Mouse (Mus musculus) stomach, postnatal 0 days (tissue): ENCODE results near the gene Zfp775. TPM values are rescaled to one million over a fixed set of nuclear protein-coding genes. Genes with fewer than 3 reads are reported as not detected.
A peak's percentile ranks its signal among the peaks of the same experiment; 100 is the strongest.

Source experiments
- ATAC-seq: fragments of 200-750 bp; cut with Nextera tagmentation; 2 replicates; pipeline ENCODE4 v1.8.0; 2017; ENCODE audit not compliant: low FRiP score, low TSS enrichment
- DNase-seq: peaks from one replicate; pipeline ENCODE4 v3.0.0-alpha.2; 2016; ENCODE audit warnings: low spot score
- H3K27ac ChIP-seq: fragments of 300-500 bp; sonication (generic); replicated peaks from 2 replicates; pipeline ENCODE4 v1.5.1; 2014; ENCODE audit warnings: mild to moderate bottlenecking, control low read depth
- H3K27me3 ChIP-seq: fragments of 300-500 bp; sonication (generic); 2 replicates; pipeline ENCODE4 v1.6.1; 2014; ENCODE audit warnings: low read length; ENCODE audit not compliant: control insufficient read depth, insufficient read depth
- H3K36me3 ChIP-seq: fragments of 300-500 bp; sonication (generic); 2 replicates; pipeline ENCODE4 v1.6.1; 2014; ENCODE audit warnings: low read length, mixed read lengths; ENCODE audit not compliant: control insufficient read depth, insufficient read depth
- H3K4me1 ChIP-seq: fragments of 300-500 bp; sonication (generic); replicated peaks from 2 replicates; pipeline ENCODE4 v1.6.1; 2014; ENCODE audit warnings: antibody characterized with exemption; ENCODE audit not compliant: control insufficient read depth, insufficient read depth
- H3K4me2 ChIP-seq: fragments of 300-500 bp; sonication (generic); replicated peaks from 2 replicates; pipeline ENCODE4 v1.6.1; 2014; ENCODE audit warnings: low read depth, mild to moderate bottlenecking, control low read depth, moderate library complexity
- H3K4me3 ChIP-seq: fragments of 300-500 bp; sonication (generic); 2 replicates; pipeline ENCODE4 v1.5.1; 2014; ENCODE audit warnings: low read depth, low read length, control low read depth
- H3K9ac ChIP-seq: fragments of 300-500 bp; sonication (generic); 2 replicates; pipeline ENCODE4 v1.6.1; 2014; ENCODE audit warnings: mild to moderate bottlenecking, low read length, control low read depth, mixed read lengths
- H3K9me3 ChIP-seq: fragments of 300-500 bp; sonication (generic); 2 replicates; pipeline ENCODE4 v1.6.1; 2016; ENCODE audit warnings: low read length; ENCODE audit not compliant: control insufficient read depth
- CTCF ChIP-seq: IDR thresholded peaks from 2 replicates; pipeline ENCODE4 v1.5.1; 2016; ENCODE audit warnings: antibody characterized with exemption, low read depth, mild to moderate bottlenecking, moderate library complexity
- EP300 ChIP-seq: optimal IDR thresholded peaks from 2 replicates; pipeline ENCODE3; 2016; ENCODE audit warnings: antibody characterized with exemption
- WGBS: fragments of 180-500 bp; shearing (Covaris S2); extraction: QIAGEN DNeasy Blood & Tissue Kit; methylation state at CpG from one replicate; pipeline ENCODE4 v1.1.7; 2014; 5-methylcytosine and 5-hydroxymethylcytosine counted together
- polyA plus RNA-seq: library from polyadenylated mRNA; unstranded; fragments of >200 nt; fragmentation: Nextera tagmentation; extraction: Ambion mirVana; gene quantifications from 2 replicates; pipeline ENCODE4 v1.2.1, GENCODE M21; 2015

Gene Zfp775
- polyA plus RNA-seq, 1 experiment from 2014 or later, result 2.2 TPM

DNA sequence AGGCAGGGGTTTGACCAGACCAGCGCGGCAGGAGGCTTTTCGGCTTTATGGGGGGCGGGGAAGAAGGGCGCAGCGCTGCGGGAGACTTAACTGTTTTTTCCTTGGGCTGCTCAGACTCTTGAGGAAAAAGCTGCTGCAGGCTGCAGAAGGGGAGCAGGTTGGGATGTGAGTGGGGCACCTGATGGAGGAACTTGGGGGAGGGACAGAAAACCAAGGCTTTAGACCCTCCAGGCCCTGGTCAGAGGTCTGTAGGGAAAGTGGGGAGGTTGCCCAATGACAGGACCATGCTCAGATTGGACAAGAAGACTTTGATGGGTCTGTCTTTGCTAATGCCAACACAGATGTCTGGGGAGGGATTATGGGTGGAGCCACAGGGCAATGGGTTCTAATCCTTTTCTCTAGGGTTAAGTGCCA, 25.7 kb downstream of the Zfp775 start:
- Histone ChIP-seq H3K9ac (peak overlapping the region; percentile 53), H3K36me3 (no peaks in the 10 kb centered on the region), H3K4me3 (peak overlapping the region; percentile 47), H3K27me3 (no peaks in the 10 kb centered on the region), H3K4me1 (peaks cover 8% of the 10 kb centered on the region; the same call in 1 of the 2 replicates), H3K27ac (no peak overlapping the region), H3K4me2 (peak overlapping the region; percentile 80), H3K9me3 (no peaks in the 10 kb centered on the region)
- 2% methylated on average over 7 of the region's 7 CpGs for WGBS
- TF ChIP-seq CTCF (no peak), EP300 (no peak)
- ATAC-seq, result no peak
- no peak for DNase-seq

- Histone ChIP-seq H3K36me3 (no peaks in the 10 kb centered on the region), H3K9ac (no peak overlapping the region), H3K4me1 (peaks cover 8% of the 10 kb centered on the region; the same call in 1 of the 2 replicates), H3K27me3 (no peaks in the 10 kb centered on the region), H3K9me3 (no peaks in the 10 kb centered on the region), H3K27ac (no peak overlapping the region), H3K4me2 (no peak overlapping the region), H3K4me3 (no peak overlapping the region)
- ATAC-seq (no peak), DNase-seq (no peak)
- WGBS, result 72% methylated on average over 3 of the region's 3 CpGs
- TF ChIP-seq EP300, result no peak
- TF ChIP-seq CTCF, result no peak
These were observed 26.5 kb downstream of the Zfp775 start for GRCm38 (mm10) chr6:48628377-48628776.

DNA sequence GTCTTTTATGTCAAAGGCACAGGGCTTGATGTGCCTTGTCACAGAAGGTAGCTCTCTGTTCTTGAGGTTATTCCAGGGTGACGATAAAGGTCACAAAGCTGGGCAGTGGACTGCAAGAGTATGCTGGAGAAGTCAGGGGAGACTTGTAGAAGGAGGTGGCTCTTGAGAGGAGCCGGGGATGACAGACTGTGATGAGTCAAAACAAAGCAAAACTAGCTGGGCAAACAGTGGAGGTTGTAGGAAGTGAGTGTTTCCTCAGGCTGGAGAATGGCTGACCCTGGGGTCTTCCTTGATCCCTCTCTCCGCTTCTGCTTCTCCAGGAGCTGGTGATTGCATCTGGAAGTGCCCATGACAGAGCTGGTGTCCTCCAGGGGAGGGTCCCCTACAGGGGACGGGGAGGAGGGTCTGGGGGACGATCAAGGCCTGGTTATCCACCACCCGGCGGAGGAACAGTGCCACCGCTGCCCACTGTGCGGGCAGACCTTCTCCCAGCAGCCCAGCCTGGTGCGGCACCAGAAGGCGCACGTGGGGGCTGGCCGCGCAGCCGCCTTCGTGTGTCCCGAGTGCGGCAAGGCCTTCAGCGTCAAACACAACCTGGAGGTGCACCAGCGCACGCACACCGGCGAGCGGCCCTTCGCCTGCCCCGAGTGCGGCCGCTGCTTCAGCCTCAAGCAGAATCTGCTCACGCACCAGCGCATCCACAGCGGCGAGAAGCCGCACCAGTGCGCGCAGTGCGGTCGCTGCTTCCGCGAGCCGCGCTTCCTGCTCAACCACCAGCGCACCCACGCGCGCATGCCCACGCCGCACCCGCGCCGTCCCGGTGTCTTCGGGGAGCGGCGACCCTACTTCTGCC, 27.2 kb downstream of the Zfp775 start:
- no peaks in the 10 kb centered on the region for H3K27me3 ChIP-seq
- no peak overlapping the region for H3K27ac ChIP-seq
- TF ChIP-seq EP300 (no peak), CTCF (no peak)
- ATAC-seq, result peak; percentile 19; the same call in 1 of the 2 replicates
- peaks cover 8% of the 10 kb centered on the region; the same call in 1 of the 2 replicates for H3K4me1 ChIP-seq
- peak overlapping the region; percentile 68 for H3K4me2 ChIP-seq
- no peak for DNase-seq
- H3K9me3 ChIP-seq, result no peaks in the 10 kb centered on the region
- 8% methylated on average over 54 of the region's 54 CpGs for WGBS
- peak overlapping the region; percentile 36 for H3K4me3 ChIP-seq
- H3K36me3 ChIP-seq, result no peaks in the 10 kb centered on the region
- peak overlapping the region; percentile 47; the same call in 1 of the 2 replicates for H3K9ac ChIP-seq

- H3K4me3 ChIP-seq, result peak overlapping the region; percentile 36
- DNase-seq (no peak), ATAC-seq (peak; percentile 23; the same call in 1 of the 2 replicates)
- peaks cover 8% of the 10 kb centered on the region; the same call in 1 of the 2 replicates for H3K4me1 ChIP-seq
- no peaks in the 10 kb centered on the region for H3K9me3 ChIP-seq
- WGBS, result 17% methylated on average over 13 of the region's 13 CpGs
- H3K9ac ChIP-seq, result peak overlapping the region; percentile 47; the same call in 1 of the 2 replicates
- no peaks in the 10 kb centered on the region for H3K36me3 ChIP-seq
- H3K27ac ChIP-seq, result no peak overlapping the region
- H3K4me2 ChIP-seq, result peak overlapping the region; percentile 68
- no peak for TF ChIP-seq CTCF
- TF ChIP-seq EP300, result no peak
- H3K27me3 ChIP-seq, result no peaks in the 10 kb centered on the region
These were observed 27.8 kb downstream of the Zfp775 start for GRCm38 (mm10) chr6:48629661-48630034.

DNA sequence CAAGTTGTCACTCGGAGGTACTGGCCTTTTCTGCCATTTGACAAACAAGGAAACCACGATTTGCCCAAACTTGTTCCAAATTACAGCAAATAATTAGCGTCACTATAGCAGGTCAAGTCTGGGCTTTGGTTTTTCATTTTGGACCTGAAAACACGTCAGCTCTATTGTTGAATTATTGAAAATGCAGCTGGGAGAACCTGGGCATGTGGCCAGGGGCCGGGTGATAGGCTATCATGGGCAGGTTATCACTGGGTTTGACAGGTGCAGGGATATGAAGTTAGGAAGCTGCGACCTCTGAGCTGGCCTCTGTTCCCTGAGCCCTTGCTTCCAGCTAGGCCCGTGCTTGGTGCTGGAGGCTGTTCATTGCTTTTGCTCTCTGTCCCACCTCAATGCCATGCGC, 29.0 kb downstream of the Zfp775 start:
- Histone ChIP-seq H3K27ac (no peak overlapping the region), H3K9me3 (no peaks in the 10 kb centered on the region), H3K36me3 (no peaks in the 10 kb centered on the region), H3K4me2 (no peak overlapping the region), H3K4me1 (peaks cover 8% of the 10 kb centered on the region; the same call in 1 of the 2 replicates), H3K9ac (no peak overlapping the region), H3K27me3 (no peaks in the 10 kb centered on the region), H3K4me3 (no peak overlapping the region)
- no peak for TF ChIP-seq EP300
- TF ChIP-seq CTCF, result no peak
- no peak for DNase-seq
- WGBS, result 74% methylated on average over 8 of the region's 8 CpGs
- ATAC-seq, result no peak

DNA sequence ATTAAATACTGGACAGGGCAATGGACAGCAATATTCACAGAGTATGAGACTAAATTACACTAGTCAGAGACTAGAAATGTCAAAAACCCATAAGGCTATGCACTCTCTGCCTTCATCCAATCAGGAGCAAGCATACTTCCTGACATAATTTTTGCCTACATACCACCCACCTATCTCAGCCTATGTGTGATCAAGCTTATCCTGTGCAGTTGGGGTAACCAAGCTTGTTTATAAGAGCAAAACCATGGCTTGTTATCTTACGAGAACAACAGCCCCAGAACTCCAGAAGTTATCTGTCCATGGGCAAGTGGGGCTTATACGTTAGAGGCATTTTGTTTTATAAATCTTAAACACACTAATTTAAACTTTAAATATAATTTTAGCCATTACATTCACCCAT, 33.2 kb downstream of the Zfp775 start:
- H3K4me2 ChIP-seq, result no peak overlapping the region
- H3K36me3 ChIP-seq, result no peaks in the 10 kb centered on the region
- H3K9me3 ChIP-seq, result no peaks in the 10 kb centered on the region
- no peaks in the 10 kb centered on the region for H3K27me3 ChIP-seq
- no peak for ATAC-seq
- no peak overlapping the region for H3K4me3 ChIP-seq
- WGBS, result 79% methylated on average over 2 of the region's 2 CpGs
- no peak for DNase-seq
- no peak overlapping the region for H3K9ac ChIP-seq
- H3K27ac ChIP-seq, result no peak overlapping the region
- H3K4me1 ChIP-seq, result no peaks in the 10 kb centered on the region
- TF ChIP-seq CTCF (no peak), EP300 (no peak)
